Mouse (Mus musculus) left cerebral cortex, adult 6 months (tissue): ENCODE results near the gene Cbln3. TPM values are rescaled to one million over a fixed set of nuclear protein-coding genes. Genes with fewer than 3 reads are reported as not detected.

Source experiments
- long read RNA-seq, 2 experiments: library from polyadenylated mRNA; unstranded; transcript quantifications; one replicate each; pipeline ENCODE4 v2.0.0; 2019 to 2020
- polyA plus RNA-seq: library from polyadenylated mRNA; unstranded; fragments of <200 nt; fragmentation: Nextera tagmentation; gene quantifications from 2 replicates; pipeline ENCODE4 v1.2.3, GENCODE M21; 2021

Gene Cbln3
- 0.06 and 0.11 TPM in 2 replicates for polyA plus RNA-seq
- long read RNA-seq, experiment 1, result 0 reads
- long read RNA-seq, experiment 2, result 0 reads

GRCm38 (mm10) chr14:55884166-55884565 lies at the start of gene Cbln3:
Gene Cbln3, minus strand, starts transcription at chr14:55884392.

GRCm38 (mm10) chr14:55899701-55900413 lies 15.7 kb upstream of the Cbln3 start, which contains the start of gene Sdr39u1:
Gene Sdr39u1, minus strand, starts transcription at chr14:55900293.

GRCm38 (mm10) chr14:55884713-55885113 lies 521 bp upstream of the Cbln3 start, which contains the start of gene Khnyn:
Gene Khnyn, plus strand, starts transcription at chr14:55884947.

GRCm38 (mm10) chr14:55853621-55854285 lies 30.4 kb downstream of the Cbln3 start, which contains the start of gene Nynrin:
Gene Nynrin, plus strand, starts transcription at chr14:55854010.

Other genes with a start within 250 kb of the Cbln3 start
- 40.6 and 51.1 TPM in 2 replicates for gene Ipo4, start 248.4 kb downstream of the Cbln3 start, polyA plus RNA-seq
- 0.55 TPM in 1 of 2 replicates, not detected in the other for gene Gm49378, start 246.5 kb downstream of the Cbln3 start, polyA plus RNA-seq
- gene Tm9sf1, start 240.6 kb downstream of the Cbln3 start, polyA plus RNA-seq, result 24.9 and 28.7 TPM in 2 replicates
- 0.11 and 0.22 TPM in 2 replicates for gene Tssk4, start 234.2 kb downstream of the Cbln3 start, polyA plus RNA-seq
- gene Mdp1, start 223.9 kb downstream of the Cbln3 start, polyA plus RNA-seq, result 55.6 and 68.7 TPM in 2 replicates
- 21.2 and 26.0 TPM in 2 replicates for gene Gmpr2, start 212.5 kb downstream of the Cbln3 start, polyA plus RNA-seq
- gene Nedd8, start 212.3 kb downstream of the Cbln3 start, polyA plus RNA-seq, result 603 and 676 TPM in 2 replicates
- 12.0 and 12.5 TPM in 2 replicates for gene Tinf2, start 202.6 kb downstream of the Cbln3 start, polyA plus RNA-seq
- not detected in 2 replicates for gene Tgm1, start 170.5 kb downstream of the Cbln3 start, polyA plus RNA-seq
- 37.3 and 41.7 TPM in 2 replicates for gene Rabggta, start 162.1 kb downstream of the Cbln3 start, polyA plus RNA-seq
- 121 and 123 TPM in 2 replicates for gene Dhrs1, start 138.7 kb downstream of the Cbln3 start, polyA plus RNA-seq
- 7.6 and 7.7 TPM in 2 replicates for gene Nop9, start 138.7 kb downstream of the Cbln3 start, polyA plus RNA-seq
- 4.6 and 5.6 TPM in 2 replicates for gene Cideb, start 125.9 kb downstream of the Cbln3 start, polyA plus RNA-seq
- 0.40 and 0.45 TPM in 2 replicates for gene Ltb4r2, start 123.0 kb downstream of the Cbln3 start, polyA plus RNA-seq
- not detected in 2 replicates for gene Ltb4r1, start 118.4 kb downstream of the Cbln3 start, polyA plus RNA-seq
- gene Adcy4, start 100.3 kb downstream of the Cbln3 start, polyA plus RNA-seq, result 1.2 and 2.1 TPM in 2 replicates
- 0.34 TPM in 1 of 2 replicates, not detected in the other for gene Ripk3, start 95.5 kb downstream of the Cbln3 start, polyA plus RNA-seq
- 0.15 and 0.23 TPM in 2 replicates for gene Nfatc4, start 61.2 kb downstream of the Cbln3 start, polyA plus RNA-seq
- gene Nynrin, start 30.4 kb downstream of the Cbln3 start, polyA plus RNA-seq, result 0.48 and 0.84 TPM in 2 replicates
- gene Khnyn, start 555 bp upstream of the Cbln3 start, polyA plus RNA-seq, result 2.4 and 2.6 TPM in 2 replicates
- gene Sdr39u1, start 15.9 kb upstream of the Cbln3 start, polyA plus RNA-seq, result 189 and 204 TPM in 2 replicates
- not detected in 2 replicates for gene Cma1, start 60.3 kb upstream of the Cbln3 start, polyA plus RNA-seq
- not detected in 2 replicates for gene Cma2, start 66.6 kb upstream of the Cbln3 start, polyA plus RNA-seq
- not detected in 2 replicates for gene Mcpt1, start 133.6 kb upstream of the Cbln3 start, polyA plus RNA-seq
- not detected in 2 replicates for gene Mcpt9, start 146.1 kb upstream of the Cbln3 start, polyA plus RNA-seq
- not detected in 2 replicates for gene Mcpt2, start 157.6 kb upstream of the Cbln3 start, polyA plus RNA-seq
- gene Mcpt4, start 177.9 kb upstream of the Cbln3 start, polyA plus RNA-seq, result not detected in 2 replicates
- not detected in 2 replicates for gene Mcpt8, start 200.9 kb upstream of the Cbln3 start, polyA plus RNA-seq
- not detected in 2 replicates for gene Ctsg, start 218.2 kb upstream of the Cbln3 start, polyA plus RNA-seq
- not detected in 2 replicates for gene Gzme, start 236.2 kb upstream of the Cbln3 start, polyA plus RNA-seq
- gene Gzmd, start 248.2 kb upstream of the Cbln3 start, polyA plus RNA-seq, result not detected in 2 replicates